Mouse (Mus musculus) liver, embryonic 12.5 days (tissue): ENCODE measurements around the gene Hint1. TPM values are rescaled to one million over a fixed set of nuclear protein-coding genes. Genes with fewer than 3 reads are reported as not detected.

Source experiments
- ATAC-seq: fragments of 200-750 bp; cut with Nextera tagmentation; 2 replicates; pipeline ENCODE4 v1.8.0; 2017; ENCODE audit warnings: moderate number of reproducible peaks, mild to moderate bottlenecking, moderate library complexity
- H3K27ac ChIP-seq: fragments of 300-500 bp; sonication (generic); 2 replicates; pipeline ENCODE4 v1.5.1; 2016; ENCODE audit warnings: mild to moderate bottlenecking
- H3K27me3 ChIP-seq: fragments of 300-500 bp; sonication (generic); replicated peaks from 2 replicates; pipeline ENCODE4 v1.6.1; 2016; ENCODE audit warnings: mild to moderate bottlenecking, moderate library complexity
- H3K36me3 ChIP-seq: fragments of 300-500 bp; sonication (generic); 2 replicates; pipeline ENCODE4 v1.6.1; 2016; ENCODE audit warnings: mild to moderate bottlenecking, moderate library complexity
- H3K4me1 ChIP-seq: fragments of 300-500 bp; sonication (generic); 2 replicates; pipeline ENCODE4 v1.6.1; 2016
- H3K4me2 ChIP-seq: fragments of 300-500 bp; sonication (generic); 2 replicates; pipeline ENCODE4 v1.6.1; 2016; ENCODE audit warnings: mild to moderate bottlenecking, moderate library complexity
- H3K4me3 ChIP-seq: fragments of 300-500 bp; sonication (generic); 2 replicates; pipeline ENCODE4 v1.5.1; 2016; ENCODE audit warnings: mild to moderate bottlenecking, moderate library complexity
- H3K9ac ChIP-seq: fragments of 300-500 bp; sonication (generic); 2 replicates; pipeline ENCODE4 v1.6.1; 2016; ENCODE audit warnings: mild to moderate bottlenecking, moderate library complexity
- H3K9me3 ChIP-seq: fragments of 300-500 bp; sonication (generic); replicated peaks from 2 replicates; pipeline ENCODE4 v1.6.1; 2016; ENCODE audit warnings: mild to moderate bottlenecking, moderate library complexity
- WGBS: fragments of 180-500 bp; shearing (Covaris S2); methylation state at CpG from one replicate; pipeline ENCODE4 v1.1.7; 2016; ENCODE audit not compliant: insufficient replicate concordance; 5-methylcytosine and 5-hydroxymethylcytosine counted together
- polyA plus RNA-seq: library from polyadenylated mRNA; unstranded; fragments of >200 nt; fragmentation: Nextera tagmentation; extraction: Ambion mirVana; gene quantifications from 2 replicates; pipeline ENCODE4 v1.2.1, GENCODE M21; 2016

Hint1 gene
- polyA plus RNA-seq, result 479 and 518 TPM in 2 replicates

GRCm38 (mm10) chr11:54866119-54867048 lies at the start of gene Hint1:
TSS of gene Hint1 (plus strand) at chr11:54866383.
- Histone ChIP-seq H3K27ac (peak within 1 kb of the TSS; percentile 94), H3K9ac (peak within 1 kb of the TSS; percentile 96), H3K4me1 (peaks cover 48% of the 10 kb centered on the region), H3K36me3 (peaks cover 31% of the 10 kb centered on the region), H3K27me3 (no peaks in the 10 kb centered on the region), H3K9me3 (no peaks in the 10 kb centered on the region), H3K4me2 (peak within 1 kb of the TSS; percentile 94), H3K4me3 (peak within 1 kb of the TSS; percentile 87)
- peak; percentile 82 for ATAC-seq
- WGBS, result under 1% methylated on average over 100 of the region's 107 CpGs

DNA sequence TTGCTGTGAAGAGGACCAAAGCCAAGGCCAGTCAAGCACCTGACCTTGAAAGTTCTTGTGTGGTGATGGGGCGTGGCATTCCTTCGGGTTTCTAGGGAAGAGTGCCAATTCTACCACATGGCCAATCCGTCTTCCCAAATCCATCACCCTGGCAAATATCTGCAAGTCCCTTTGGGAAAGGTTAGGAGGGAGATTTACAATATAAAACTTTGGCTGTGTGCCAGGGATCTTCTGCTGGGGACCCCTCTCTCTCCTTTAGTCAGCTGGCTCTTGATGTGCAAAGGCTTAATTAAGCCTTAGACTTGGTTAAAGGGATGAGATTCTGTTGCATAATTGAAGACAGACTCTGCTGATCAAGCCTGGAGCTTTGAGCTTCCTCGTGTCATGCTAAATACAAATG lies 48.7 kb upstream of the Hint1 start:
- H3K9ac ChIP-seq, result no peak overlapping the region
- ATAC-seq, result no peak
- H3K4me3 ChIP-seq, result no peak overlapping the region
- no peaks in the 10 kb centered on the region for H3K4me1 ChIP-seq
- H3K27ac ChIP-seq, result no peak overlapping the region
- no peaks in the 10 kb centered on the region for H3K9me3 ChIP-seq
- no peaks in the 10 kb centered on the region for H3K27me3 ChIP-seq
- WGBS, result 61% methylated on average over 4 of the region's 4 CpGs
- no peaks in the 10 kb centered on the region for H3K36me3 ChIP-seq
- no peak overlapping the region for H3K4me2 ChIP-seq

GRCm38 (mm10) chr11:54819489-54819888 lies 46.7 kb upstream of the Hint1 start:
- 72% methylated on average over 7 of the region's 7 CpGs for WGBS
- no peaks in the 10 kb centered on the region for H3K9me3 ChIP-seq
- ATAC-seq, result no peak

GRCm38 (mm10) chr11:54823467-54823866 lies 42.7 kb upstream of the Hint1 start:
- Histone ChIP-seq H3K4me3 (no peak overlapping the region), H3K9ac (no peak overlapping the region), H3K27ac (no peak overlapping the region), H3K9me3 (peaks cover 7% of the 10 kb centered on the region; the same call in 1 of the 2 replicates), H3K36me3 (no peaks in the 10 kb centered on the region), H3K27me3 (no peaks in the 10 kb centered on the region; the same call in 1 of the 2 replicates), H3K4me2 (no peak overlapping the region), H3K4me1 (no peaks in the 10 kb centered on the region)
- no peak for ATAC-seq
- WGBS, result 66% methylated on average over 4 of the region's 4 CpGs

More at GRCm38 (mm10) chr11:54819489-54819888, 46.7 kb upstream of the Hint1 start:
- Histone ChIP-seq H3K4me3 (no peak overlapping the region), H3K36me3 (no peaks in the 10 kb centered on the region), H3K9ac (no peak overlapping the region), H3K27me3 (no peaks in the 10 kb centered on the region; the same call in 1 of the 2 replicates), H3K4me2 (no peak overlapping the region), H3K4me1 (no peaks in the 10 kb centered on the region), H3K27ac (no peak overlapping the region)

GRCm38 (mm10) chr11:54825774-54826173 lies 40.4 kb upstream of the Hint1 start:
- no peak overlapping the region for H3K27ac ChIP-seq
- H3K4me1 ChIP-seq, result no peaks in the 10 kb centered on the region
- no peaks in the 10 kb centered on the region; the same call in 1 of the 2 replicates for H3K27me3 ChIP-seq
- ATAC-seq, result no peak
- 67% methylated on average over 4 of the region's 4 CpGs for WGBS
- no peak overlapping the region for H3K9ac ChIP-seq
- no peak overlapping the region for H3K4me2 ChIP-seq
- peaks cover 7% of the 10 kb centered on the region; the same call in 1 of the 2 replicates for H3K9me3 ChIP-seq
- H3K36me3 ChIP-seq, result no peaks in the 10 kb centered on the region
- H3K4me3 ChIP-seq, result no peak overlapping the region

DNA sequence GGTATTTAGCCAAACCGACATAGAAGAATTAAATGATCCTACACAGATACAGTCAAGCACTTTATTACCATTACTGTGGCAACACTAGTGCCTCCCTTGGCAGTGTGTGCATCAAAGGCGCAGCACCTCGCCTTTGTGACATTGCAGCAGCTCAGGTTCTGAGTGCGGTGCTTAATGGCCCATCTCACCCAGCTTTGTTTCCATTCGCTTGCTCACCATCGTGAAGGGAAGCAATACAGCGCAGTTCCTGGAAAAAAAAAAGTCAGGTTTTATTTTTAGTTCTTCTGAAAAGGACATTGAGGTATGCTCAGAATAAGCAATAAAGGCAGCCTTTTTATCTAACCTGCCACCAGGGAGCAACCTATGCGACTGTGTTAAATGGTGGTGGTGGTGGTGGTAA lies 39.4 kb upstream of the Hint1 start:
- 85% methylated on average over 8 of the region's 8 CpGs for WGBS
- H3K36me3 ChIP-seq, result no peaks in the 10 kb centered on the region
- H3K4me2 ChIP-seq, result no peak overlapping the region
- H3K9me3 ChIP-seq, result peaks cover 7% of the 10 kb centered on the region; the same call in 1 of the 2 replicates
- no peak overlapping the region for H3K27ac ChIP-seq
- no peak for ATAC-seq
- no peaks in the 10 kb centered on the region; the same call in 1 of the 2 replicates for H3K27me3 ChIP-seq
- peaks cover 1% of the 10 kb centered on the region; the same call in 1 of the 2 replicates for H3K4me1 ChIP-seq
- no peak overlapping the region for H3K4me3 ChIP-seq
- H3K9ac ChIP-seq, result no peak overlapping the region

DNA sequence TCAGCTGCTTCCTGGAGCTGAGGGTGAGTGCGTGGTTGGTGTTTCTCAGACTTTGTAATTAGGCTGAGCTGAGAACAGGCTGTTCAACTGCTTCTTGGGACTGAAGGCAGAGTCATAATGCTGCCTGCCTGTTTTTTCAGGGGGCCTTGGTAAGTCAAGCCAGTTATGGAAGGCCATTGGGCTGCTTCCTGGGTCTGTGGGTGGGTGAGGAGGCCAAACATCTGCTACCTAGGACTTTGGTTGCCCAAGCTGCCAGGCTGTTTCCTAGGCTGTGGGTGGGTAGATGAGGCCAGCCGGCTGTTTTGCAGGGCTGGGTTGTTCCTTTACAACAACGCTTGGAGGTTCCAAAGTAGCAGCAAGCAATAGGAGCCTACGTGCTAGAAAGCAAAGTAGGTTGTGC lies 32.4 kb upstream of the Hint1 start:
- H3K4me1 ChIP-seq, result peaks cover 10% of the 10 kb centered on the region; the same call in 1 of the 2 replicates
- no peak overlapping the region for H3K9ac ChIP-seq
- H3K9me3 ChIP-seq, result no peaks in the 10 kb centered on the region
- no peak overlapping the region for H3K4me3 ChIP-seq
- no peak overlapping the region for H3K4me2 ChIP-seq
- WGBS, result 76% methylated on average over 4 of the region's 4 CpGs
- no peaks in the 10 kb centered on the region for H3K36me3 ChIP-seq
- H3K27ac ChIP-seq, result no peak overlapping the region
- H3K27me3 ChIP-seq, result no peaks in the 10 kb centered on the region
- ATAC-seq, result no peak

DNA sequence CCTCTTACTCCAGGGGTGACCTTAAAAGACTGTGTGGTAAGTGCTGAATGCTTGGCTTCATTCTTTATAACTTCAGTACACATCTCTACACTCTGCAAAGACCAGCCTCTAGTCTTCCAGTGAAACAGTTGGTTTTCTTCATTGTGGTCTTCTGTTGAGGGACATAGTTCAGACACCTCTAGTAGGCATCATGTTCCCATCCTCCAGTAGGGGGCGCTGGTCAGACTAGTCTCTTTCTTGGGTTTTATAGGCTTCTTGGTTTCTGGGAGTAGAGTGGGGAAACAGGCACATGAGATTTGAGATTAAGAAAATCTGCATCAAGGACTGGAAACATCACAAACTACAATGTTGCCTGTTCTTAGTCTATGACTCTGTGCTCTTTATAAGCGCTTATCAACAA lies 31.6 kb upstream of the Hint1 start:
- no peaks in the 10 kb centered on the region for H3K36me3 ChIP-seq
- peaks cover 10% of the 10 kb centered on the region; the same call in 1 of the 2 replicates for H3K4me1 ChIP-seq
- WGBS, result 51% methylated on average over 2 of the region's 2 CpGs
- no peak overlapping the region for H3K4me3 ChIP-seq
- no peaks in the 10 kb centered on the region for H3K27me3 ChIP-seq
- no peak for ATAC-seq
- no peaks in the 10 kb centered on the region for H3K9me3 ChIP-seq
- H3K27ac ChIP-seq, result no peak overlapping the region
- H3K9ac ChIP-seq, result no peak overlapping the region
- H3K4me2 ChIP-seq, result no peak overlapping the region

- WGBS, result 69% methylated on average over 9 of the region's 9 CpGs
Observed at GRCm38 (mm10) chr11:54836106-54836505, 30.1 kb upstream of the Hint1 start.

GRCm38 (mm10) chr11:54839696-54840095 lies 26.5 kb upstream of the Hint1 start:
- Histone ChIP-seq H3K4me2 (no peak overlapping the region), H3K4me3 (no peak overlapping the region), H3K36me3 (no peaks in the 10 kb centered on the region), H3K9ac (no peak overlapping the region), H3K4me1 (0 out of 2 replicates have a peak, but pooled peaks cover 5% of the 10 kb centered on the region), H3K9me3 (no peaks in the 10 kb centered on the region), H3K27me3 (no peaks in the 10 kb centered on the region), H3K27ac (no peak overlapping the region)
- whole genome bisulfite sequencing, result 72% methylated on average over 4 of the region's 4 CpGs
- ATAC-seq, result no peak

More at GRCm38 (mm10) chr11:54836106-54836505, 30.1 kb upstream of the Hint1 start:
- H3K36me3 ChIP-seq, result no peaks in the 10 kb centered on the region
- no peak overlapping the region for H3K9ac ChIP-seq
- H3K27me3 ChIP-seq, result no peaks in the 10 kb centered on the region
- no peak for ATAC-seq
- H3K9me3 ChIP-seq, result no peaks in the 10 kb centered on the region
- H3K4me2 ChIP-seq, result no peak overlapping the region
- no peak overlapping the region for H3K4me3 ChIP-seq
- H3K27ac ChIP-seq, result no peak overlapping the region
- H3K4me1 ChIP-seq, result peaks cover 10% of the 10 kb centered on the region; the same call in 1 of the 2 replicates

DNA sequence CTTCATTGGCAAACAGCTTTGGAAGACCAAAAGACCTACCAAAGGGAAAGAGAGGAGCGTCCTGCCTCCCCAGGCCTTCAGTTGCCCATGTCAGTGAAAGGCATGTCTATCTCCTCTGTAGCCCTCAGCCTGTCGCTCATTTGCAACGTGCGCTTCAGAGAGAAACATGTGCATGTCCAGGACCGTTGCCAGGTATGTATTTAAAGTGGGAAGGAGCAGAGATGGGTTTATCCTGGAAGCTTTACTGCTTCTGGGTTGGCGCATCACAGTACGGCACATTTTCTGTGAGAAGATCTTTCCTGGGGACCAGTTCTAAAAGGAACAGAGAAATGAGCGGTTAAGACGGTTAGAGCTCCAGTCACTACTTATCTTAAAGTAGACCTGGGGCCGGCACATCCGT lies 25.3 kb upstream of the Hint1 start:
- no peak overlapping the region for H3K9ac ChIP-seq
- H3K9me3 ChIP-seq, result no peaks in the 10 kb centered on the region
- no peak for ATAC-seq
- no peaks in the 10 kb centered on the region for H3K36me3 ChIP-seq
- no peak overlapping the region for H3K4me3 ChIP-seq
- H3K27ac ChIP-seq, result no peak overlapping the region
- H3K4me2 ChIP-seq, result no peak overlapping the region
- H3K27me3 ChIP-seq, result no peaks in the 10 kb centered on the region
- 0 out of 2 replicates have a peak, but pooled peaks cover 9% of the 10 kb centered on the region for H3K4me1 ChIP-seq
- 75% methylated on average over 11 of the region's 11 CpGs for WGBS

GRCm38 (mm10) chr11:54844424-54844823 lies 21.8 kb upstream of the Hint1 start:
- H3K4me1 ChIP-seq, result 0 out of 2 replicates have a peak, but pooled peaks cover 9% of the 10 kb centered on the region
- no peak overlapping the region for H3K9ac ChIP-seq
- H3K27me3 ChIP-seq, result no peaks in the 10 kb centered on the region
- no peaks in the 10 kb centered on the region; the same call in 1 of the 2 replicates for H3K36me3 ChIP-seq
- no peaks in the 10 kb centered on the region for H3K9me3 ChIP-seq
- peak overlapping the region; percentile 14 for H3K4me2 ChIP-seq
- H3K4me3 ChIP-seq, result no peak overlapping the region
- 11% methylated on average over 9 of the region's 9 CpGs for WGBS
- ATAC-seq, result no peak
- H3K27ac ChIP-seq, result no peak overlapping the region
